Mouse (Mus musculus) layer of hippocampus, adult 9-11 months (tissue): ENCODE measurements at regions not wholly inside any gene's neighbourhood (a gene's known extent, or its start where the extent isn't known, plus 50 kb on each side); places are given as distances from the start of the nearest gene placed in this dataset.

Experiments
- DNase-seq: peaks from one replicate; pipeline ENCODE4 v3.0.0; 2022

DNA sequence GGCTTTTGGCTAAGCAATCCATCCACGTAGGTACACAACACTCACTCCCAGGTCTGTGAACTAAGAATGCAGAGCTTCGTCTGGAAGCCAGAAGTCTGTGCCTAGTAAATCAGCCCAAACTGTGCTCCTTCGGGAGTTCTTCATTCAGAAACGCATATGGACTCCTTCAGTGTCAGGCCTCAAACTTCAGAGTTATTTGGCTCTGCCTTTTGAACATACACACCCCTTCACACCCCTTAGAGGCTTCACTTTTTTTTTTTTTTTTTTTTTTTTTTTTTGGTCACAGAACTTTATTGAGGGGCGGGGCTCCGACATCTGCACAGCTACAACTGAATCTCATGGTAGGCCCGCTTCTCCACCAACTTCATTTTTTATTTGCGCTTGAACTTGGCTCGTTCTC, 120.1 kb upstream of the Gm37988 start:
- no peak for DNase-seq

DNA sequence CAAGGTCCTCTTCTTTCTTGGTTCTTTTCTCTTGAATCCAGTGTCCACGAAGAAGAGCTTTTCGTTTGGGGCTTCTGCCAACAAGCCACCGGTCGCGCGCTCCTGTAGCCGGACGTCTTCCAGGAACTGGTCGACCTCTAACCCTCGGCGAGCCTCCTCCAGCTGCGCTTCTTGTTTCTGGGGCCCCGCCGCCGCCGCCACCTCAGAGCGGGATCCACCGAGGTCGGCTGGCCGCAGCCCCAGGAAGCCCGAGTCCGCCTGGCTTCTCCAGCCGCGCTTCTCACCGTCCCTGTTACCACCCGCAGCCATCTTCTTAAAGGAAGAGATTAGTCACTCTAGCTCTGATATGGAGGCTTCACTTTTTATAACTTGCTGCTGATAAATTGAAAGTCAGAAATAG, 118.6 kb upstream of the Gm37988 start:
- DNase-seq = no peak

DNA sequence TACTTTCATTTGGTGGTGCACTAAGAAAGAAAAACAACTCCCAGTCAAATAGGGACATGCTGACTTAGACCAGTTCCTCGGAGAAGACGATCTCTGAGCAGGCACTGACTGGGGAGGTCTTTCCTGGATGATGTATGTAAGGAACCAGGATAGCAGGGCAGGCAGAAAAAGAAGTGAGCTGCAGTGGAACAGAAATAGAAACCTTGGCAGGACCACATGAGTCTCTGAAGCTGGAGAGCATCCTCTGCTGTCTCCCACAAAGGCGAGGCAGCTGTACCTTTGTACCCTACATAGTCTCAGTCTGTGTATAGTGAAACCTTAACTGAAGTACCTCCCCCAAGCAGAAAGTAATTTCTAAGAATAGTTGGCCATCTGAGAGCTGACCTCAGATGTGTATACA, 104.4 kb upstream of the Gm37988 start:
- no peak for DNase-seq

DNA sequence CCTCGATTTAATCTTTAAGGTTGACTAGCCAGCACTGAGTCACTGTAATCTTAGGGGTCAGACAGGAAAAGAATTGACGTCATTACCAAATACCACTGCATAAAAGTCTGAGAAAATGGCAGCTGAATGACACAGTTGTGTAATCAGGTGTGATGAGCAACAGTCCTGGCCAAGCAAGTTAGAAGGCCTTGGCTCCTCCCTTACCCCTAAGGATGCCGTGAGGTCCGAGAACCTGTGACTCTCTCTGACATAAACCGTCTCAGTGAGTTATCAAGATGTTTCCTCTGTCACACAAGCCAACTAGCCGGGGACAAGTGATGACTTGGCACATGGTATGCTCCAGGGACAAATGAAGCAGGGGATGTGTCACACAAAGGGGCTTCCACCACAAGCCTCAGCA, 101.5 kb upstream of the Gm37988 start:
- DNase-seq = no peak

DNA sequence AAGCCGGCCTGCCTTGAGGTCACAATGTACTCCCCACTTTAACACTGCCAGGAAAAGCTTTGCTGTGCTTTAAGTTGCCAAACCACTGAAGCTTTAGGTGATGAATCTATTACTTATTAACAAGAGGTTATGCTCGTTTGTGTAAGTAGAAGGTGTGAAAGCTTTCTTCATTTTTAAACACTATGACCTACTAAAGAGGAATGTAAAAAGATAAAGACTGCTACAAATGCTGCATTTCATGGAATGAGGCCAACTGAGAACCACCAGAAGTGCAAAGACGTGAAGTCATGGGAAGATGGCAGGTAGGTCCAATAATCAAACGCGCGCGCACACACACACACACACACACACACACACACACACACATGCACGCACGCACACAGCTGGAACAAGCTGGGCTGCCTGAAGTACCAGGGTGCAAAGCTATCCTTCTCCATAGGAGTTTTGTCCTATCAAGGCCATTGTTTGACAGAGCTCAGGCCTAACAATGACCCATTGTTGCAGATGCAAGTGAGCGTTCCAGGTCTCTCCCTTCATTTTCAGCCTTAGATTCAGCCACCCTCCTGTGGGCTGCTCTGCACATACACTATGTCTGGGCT, 85.3 kb upstream of the Gm37988 start:
- DNase-seq = peak; percentile 20
